Mouse (Mus musculus) hindbrain, embryonic 13.5 days (tissue): ENCODE measurements around the gene Gemin5. TPM values are rescaled to one million over a fixed set of nuclear protein-coding genes. Genes with fewer than 3 reads are reported as not detected.

Experiments
- ATAC-seq: fragments of 200-750 bp; cut with Nextera tagmentation; 2 replicates; pipeline ENCODE4 v1.8.0; 2017; ENCODE audit warnings: moderate TSS enrichment; ENCODE audit not compliant: low FRiP score
- H3K27ac ChIP-seq: fragments of 300-500 bp; sonication (generic); 2 replicates; pipeline ENCODE4 v1.5.1; 2015; ENCODE audit warnings: inconsistent platforms, mild to moderate bottlenecking, moderate library complexity
- H3K27me3 ChIP-seq: fragments of 300-500 bp; sonication (generic); 2 replicates; pipeline ENCODE4 v1.6.1; 2015; ENCODE audit warnings: mild to moderate bottlenecking, inconsistent platforms
- H3K36me3 ChIP-seq: fragments of 300-500 bp; sonication (generic); 2 replicates; pipeline ENCODE4 v1.6.1; 2015; ENCODE audit warnings: mild to moderate bottlenecking, inconsistent platforms
- H3K4me1 ChIP-seq: fragments of 300-500 bp; sonication (generic); replicated peaks from 2 replicates; pipeline ENCODE4 v1.6.1; 2015; ENCODE audit warnings: inconsistent platforms
- H3K4me2 ChIP-seq: fragments of 300-500 bp; sonication (generic); 2 replicates; pipeline ENCODE4 v1.6.1; 2015; ENCODE audit warnings: inconsistent platforms, mild to moderate bottlenecking, moderate library complexity
- H3K4me3 ChIP-seq: fragments of 300-500 bp; sonication (generic); 2 replicates; pipeline ENCODE4 v1.5.1; 2015; ENCODE audit warnings: mild to moderate bottlenecking, inconsistent platforms
- H3K9ac ChIP-seq: fragments of 300-500 bp; sonication (generic); 2 replicates; pipeline ENCODE4 v1.6.1; 2015; ENCODE audit warnings: mild to moderate bottlenecking, inconsistent platforms
- H3K9me3 ChIP-seq: fragments of 300-500 bp; sonication (generic); 2 replicates; pipeline ENCODE4 v1.6.1; 2016; ENCODE audit warnings: inconsistent platforms
- WGBS: fragments of 180-500 bp; shearing (Covaris S2); methylation state at CpG from one replicate; pipeline ENCODE4 v1.1.7; 2015; 5-methylcytosine and 5-hydroxymethylcytosine counted together
- polyA plus RNA-seq: library from polyadenylated mRNA; unstranded; fragments of >200 nt; fragmentation: Nextera tagmentation; extraction: Ambion mirVana; gene quantifications from 2 replicates; pipeline ENCODE4 v1.2.1, GENCODE M21; 2015

Gene Gemin5
- polyA plus RNA-seq, 1 experiment from 2014 or later = 17.0 TPM

- 91% methylated on average over 2 of the region's 2 CpGs for WGBS
- Histone ChIP-seq H3K36me3 (peaks cover 62% of the 10 kb centered on the region), H3K4me3 (no peak overlapping the region), H3K9ac (no peak overlapping the region), H3K4me2 (no peak overlapping the region), H3K4me1 (peaks cover 9% of the 10 kb centered on the region), H3K9me3 (no peaks in the 10 kb centered on the region; the same call in 1 of the 2 replicates), H3K27ac (no peak overlapping the region), H3K27me3 (no peaks in the 10 kb centered on the region)
- no peak for ATAC-seq
Observed at GRCm38 (mm10) chr11:58165072-58165471, 3.3 kb downstream of the Gemin5 start.

GRCm38 (mm10) chr11:58156871-58157270 is 11.5 kb downstream of the Gemin5 start:
- Histone ChIP-seq H3K27me3 (no peaks in the 10 kb centered on the region), H3K4me2 (no peak overlapping the region), H3K4me3 (no peak overlapping the region), H3K9me3 (no peaks in the 10 kb centered on the region), H3K9ac (no peak overlapping the region), H3K36me3 (peaks cover 88% of the 10 kb centered on the region), H3K27ac (no peak overlapping the region), H3K4me1 (no peaks in the 10 kb centered on the region)
- ATAC-seq = no peak
- 90% methylated on average over 3 of the region's 3 CpGs for WGBS

GRCm38 (mm10) chr11:58155458-58155857 is 12.9 kb downstream of the Gemin5 start:
- Histone ChIP-seq H3K4me3 (no peak overlapping the region), H3K4me1 (no peaks in the 10 kb centered on the region), H3K9me3 (no peaks in the 10 kb centered on the region), H3K9ac (no peak overlapping the region), H3K27ac (no peak overlapping the region), H3K36me3 (peaks cover 87% of the 10 kb centered on the region), H3K4me2 (no peak overlapping the region), H3K27me3 (no peaks in the 10 kb centered on the region)
- 93% methylated on average over 9 of the region's 9 CpGs for WGBS
- ATAC-seq = no peak

GRCm38 (mm10) chr11:58146241-58146640 is 22.1 kb downstream of the Gemin5 start:
- Histone ChIP-seq H3K9me3 (peaks cover 5% of the 10 kb centered on the region; the same call in 1 of the 2 replicates), H3K36me3 (peaks cover 93% of the 10 kb centered on the region), H3K27ac (no peak overlapping the region), H3K27me3 (no peaks in the 10 kb centered on the region), H3K4me1 (no peaks in the 10 kb centered on the region), H3K4me3 (no peak overlapping the region), H3K4me2 (no peak overlapping the region), H3K9ac (no peak overlapping the region)
- WGBS = 93% methylated on average over 5 of the region's 5 CpGs
- no peak for ATAC-seq

- 93% methylated on average over 9 of the region's 9 CpGs for WGBS
Observed at GRCm38 (mm10) chr11:58143704-58144426, 24.5 kb downstream of the Gemin5 start.

GRCm38 (mm10) chr11:58139466-58139865 is 28.9 kb downstream of the Gemin5 start:
- Histone ChIP-seq H3K9me3 (no peaks in the 10 kb centered on the region), H3K36me3 (peaks cover 93% of the 10 kb centered on the region), H3K4me3 (no peak overlapping the region), H3K9ac (no peak overlapping the region), H3K4me2 (no peak overlapping the region), H3K4me1 (no peaks in the 10 kb centered on the region), H3K27ac (no peak overlapping the region), H3K27me3 (no peaks in the 10 kb centered on the region)
- 87% methylated on average over 3 of the region's 3 CpGs for WGBS
- no peak for ATAC-seq

More at GRCm38 (mm10) chr11:58143704-58144426, 24.5 kb downstream of the Gemin5 start:
- H3K27me3 ChIP-seq = no peaks in the 10 kb centered on the region
- H3K36me3 ChIP-seq = peaks cover 95% of the 10 kb centered on the region
- peaks cover 5% of the 10 kb centered on the region; the same call in 1 of the 2 replicates for H3K9me3 ChIP-seq
- H3K27ac ChIP-seq = no peak overlapping the region
- no peak overlapping the region for H3K9ac ChIP-seq
- no peak overlapping the region for H3K4me3 ChIP-seq
- no peaks in the 10 kb centered on the region for H3K4me1 ChIP-seq
- H3K4me2 ChIP-seq = no peak overlapping the region
- no peak for ATAC-seq

GRCm38 (mm10) chr11:58138821-58139220 is 29.5 kb downstream of the Gemin5 start:
- no peak for ATAC-seq
- WGBS = 73% methylated on average over 11 of the region's 11 CpGs
- H3K36me3 ChIP-seq = peaks cover 93% of the 10 kb centered on the region

GRCm38 (mm10) chr11:58136677-58137076 is 31.7 kb downstream of the Gemin5 start:
- ATAC-seq = no peak
- no peaks in the 10 kb centered on the region for H3K4me1 ChIP-seq
- no peak overlapping the region for H3K4me3 ChIP-seq
- peaks cover 94% of the 10 kb centered on the region for H3K36me3 ChIP-seq
- WGBS = 95% methylated on average over 6 of the region's 6 CpGs
- H3K27ac ChIP-seq = no peak overlapping the region
- no peak overlapping the region for H3K4me2 ChIP-seq
- H3K9ac ChIP-seq = no peak overlapping the region
- no peaks in the 10 kb centered on the region for H3K9me3 ChIP-seq
- no peaks in the 10 kb centered on the region for H3K27me3 ChIP-seq

More at GRCm38 (mm10) chr11:58138821-58139220, 29.5 kb downstream of the Gemin5 start:
- H3K9me3 ChIP-seq = no peaks in the 10 kb centered on the region
- H3K4me1 ChIP-seq = no peaks in the 10 kb centered on the region
- no peak overlapping the region for H3K9ac ChIP-seq
- no peak overlapping the region for H3K4me3 ChIP-seq
- H3K4me2 ChIP-seq = no peak overlapping the region
- no peak overlapping the region for H3K27ac ChIP-seq
- no peaks in the 10 kb centered on the region for H3K27me3 ChIP-seq

- no peaks in the 10 kb centered on the region for H3K9me3 ChIP-seq
- H3K9ac ChIP-seq = no peak overlapping the region
- no peak overlapping the region for H3K4me3 ChIP-seq
- H3K4me2 ChIP-seq = no peak overlapping the region
- H3K4me1 ChIP-seq = no peaks in the 10 kb centered on the region
- H3K27ac ChIP-seq = no peak overlapping the region
- no peaks in the 10 kb centered on the region for H3K27me3 ChIP-seq
- no peak for ATAC-seq
- peaks cover 94% of the 10 kb centered on the region for H3K36me3 ChIP-seq
Observed at GRCm38 (mm10) chr11:58135296-58135695, 33.0 kb downstream of the Gemin5 start.

GRCm38 (mm10) chr11:58134869-58135268 is 33.5 kb downstream of the Gemin5 start:
- no peaks in the 10 kb centered on the region for H3K4me1 ChIP-seq
- H3K27me3 ChIP-seq = no peaks in the 10 kb centered on the region
- peaks cover 94% of the 10 kb centered on the region for H3K36me3 ChIP-seq
- H3K9ac ChIP-seq = no peak overlapping the region
- H3K27ac ChIP-seq = no peak overlapping the region
- H3K4me2 ChIP-seq = no peak overlapping the region
- H3K9me3 ChIP-seq = no peaks in the 10 kb centered on the region
- no peak for ATAC-seq
- no peak overlapping the region for H3K4me3 ChIP-seq

- WGBS = 96% methylated on average over 3 of the region's 3 CpGs
- H3K4me2 ChIP-seq = no peak overlapping the region
- ATAC-seq = no peak
- H3K9ac ChIP-seq = no peak overlapping the region
- no peak overlapping the region for H3K4me3 ChIP-seq
- H3K4me1 ChIP-seq = no peaks in the 10 kb centered on the region
- H3K27ac ChIP-seq = no peak overlapping the region
- H3K9me3 ChIP-seq = no peaks in the 10 kb centered on the region
- peaks cover 95% of the 10 kb centered on the region for H3K36me3 ChIP-seq
- H3K27me3 ChIP-seq = no peaks in the 10 kb centered on the region
Observed at GRCm38 (mm10) chr11:58132026-58132425, 36.3 kb downstream of the Gemin5 start.

- peaks cover 91% of the 10 kb centered on the region for H3K36me3 ChIP-seq
- WGBS = 87% methylated on average over 6 of the region's 6 CpGs
Observed at GRCm38 (mm10) chr11:58129302-58129843, 39.0 kb downstream of the Gemin5 start.

GRCm38 (mm10) chr11:58127544-58127943 is 40.8 kb downstream of the Gemin5 start:
- no peak for ATAC-seq
- Histone ChIP-seq H3K9ac (no peak overlapping the region), H3K27me3 (no peaks in the 10 kb centered on the region), H3K4me1 (peaks cover 8% of the 10 kb centered on the region; the same call in 1 of the 2 replicates), H3K36me3 (peaks cover 92% of the 10 kb centered on the region), H3K4me3 (no peak overlapping the region), H3K9me3 (no peaks in the 10 kb centered on the region), H3K4me2 (no peak overlapping the region), H3K27ac (no peak overlapping the region)
- WGBS = 95% methylated on average over 2 of the region's 2 CpGs

More at GRCm38 (mm10) chr11:58129302-58129843, 39.0 kb downstream of the Gemin5 start:
- H3K4me1 ChIP-seq = peaks cover 8% of the 10 kb centered on the region; the same call in 1 of the 2 replicates
- H3K9me3 ChIP-seq = no peaks in the 10 kb centered on the region
- H3K27ac ChIP-seq = no peak overlapping the region
- no peak for ATAC-seq
- no peak overlapping the region for H3K4me3 ChIP-seq
- H3K27me3 ChIP-seq = no peaks in the 10 kb centered on the region
- H3K9ac ChIP-seq = no peak overlapping the region
- H3K4me2 ChIP-seq = no peak overlapping the region
